Mouse (Mus musculus) liver (tissue): ENCODE measurements around the gene Sox15.
A peak's percentile ranks its signal among the peaks of the same experiment; 100 is the strongest.
"Not testable (repeated sequence)": the region's sequence is repeated elsewhere in the genome, so short reads cannot be mapped to it uniquely, and the experiment has no call there.

Experiments used
- DNase-seq: peaks from one replicate; pipeline ENCODE4 v3.0.0-alpha.2; 2020; ENCODE audit warnings: mixed read lengths

Gene Sox15

GRCm38 (mm10) chr11:69681314-69682208 is 26.4 kb downstream of the Sox15 start, which contains the start of gene Senp3:
Gene Senp3 (minus strand): TSS chr11:69682084.
- peak; percentile 97 for DNase-seq

- no peak for DNase-seq
Observed at GRCm38 (mm10) chr11:69682209-69682839, 27.2 kb downstream of the Sox15 start.

- DNase-seq: peak; percentile 90
Observed at GRCm38 (mm10) chr11:69682840-69683533, 27.9 kb downstream of the Sox15 start.

GRCm38 (mm10) chr11:69683576-69683975 is 28.5 kb downstream of the Sox15 start:
- no peak for DNase-seq

GRCm38 (mm10) chr11:69684128-69684745 is 29.1 kb downstream of the Sox15 start:
- no peak for DNase-seq

- no peak for DNase-seq
Observed at GRCm38 (mm10) chr11:69684936-69685335, 29.8 kb downstream of the Sox15 start.

GRCm38 (mm10) chr11:69685526-69686148 is 30.5 kb downstream of the Sox15 start, which contains the start of gene Tnfsf13:
Gene Tnfsf13 (minus strand): TSS chr11:69685784.
- no peak for DNase-seq

GRCm38 (mm10) chr11:69686377-69686776 is 31.3 kb downstream of the Sox15 start:
- DNase-seq: peak; percentile 64

- DNase-seq: no peak
Observed at GRCm38 (mm10) chr11:69687061-69687460, 31.9 kb downstream of the Sox15 start.

- DNase-seq: no peak
Observed at GRCm38 (mm10) chr11:69689891-69690290, 34.8 kb downstream of the Sox15 start.

- no peak for DNase-seq
Observed at GRCm38 (mm10) chr11:69692196-69692811, 37.2 kb downstream of the Sox15 start.

- DNase-seq: no peak
Observed at GRCm38 (mm10) chr11:69692863-69693262, 37.7 kb downstream of the Sox15 start.

- DNase-seq: no peak
Observed at GRCm38 (mm10) chr11:69693421-69693965, 38.4 kb downstream of the Sox15 start.

- DNase-seq: no peak
Observed at GRCm38 (mm10) chr11:69695046-69695360, 39.9 kb downstream of the Sox15 start.

GRCm38 (mm10) chr11:69695361-69696181 is 40.5 kb downstream of the Sox15 start, which contains the start of the genes Tnfsf12 and Tnfsfm13:
Gene Tnfsf12 (minus strand): TSS chr11:69695849.
Gene Tnfsfm13 (minus strand): TSS chr11:69696098.
- peak; percentile 65 for DNase-seq

GRCm38 (mm10) chr11:69697396-69697795 is 42.3 kb downstream of the Sox15 start:
- no peak for DNase-seq

GRCm38 (mm10) chr11:69698574-69698973 is 43.5 kb downstream of the Sox15 start:
- no peak for DNase-seq

GRCm38 (mm10) chr11:69699595-69699994 is 44.5 kb downstream of the Sox15 start:
- no peak for DNase-seq

GRCm38 (mm10) chr11:69702886-69703285 is 47.8 kb downstream of the Sox15 start:
- DNase-seq: not testable (repeated sequence)

GRCm38 (mm10) chr11:69703381-69703780 is 48.3 kb downstream of the Sox15 start:
- not testable (repeated sequence) for DNase-seq
